Mouse (Mus musculus) small intestine, adult 2 months (tissue): Measurements from ENCODE around the gene Lsamp. TPM values are rescaled to one million over a fixed set of nuclear protein-coding genes. Genes with fewer than 3 reads are reported as not detected.

Source experiments
- H3K27ac ChIP-seq: fragments of 200-500 bp; 2 replicates; pipeline ENCODE4 v1.5.1; 2012; ENCODE audit warnings: low read depth, low read length, control low read depth, inconsistent platforms; ENCODE audit not compliant: insufficient read depth
- H3K27me3 ChIP-seq: fragments of 200-500 bp; 2 replicates; pipeline ENCODE4 v1.6.1; 2012; ENCODE audit warnings: mild to moderate bottlenecking, moderate library complexity, low read length, inconsistent platforms; ENCODE audit not compliant: control insufficient read depth, insufficient read depth
- H3K36me3 ChIP-seq: fragments of 200-500 bp; 2 replicates; pipeline ENCODE4 v1.6.1; 2012; ENCODE audit warnings: mild to moderate bottlenecking, low read length, control low read depth, inconsistent platforms; ENCODE audit not compliant: control insufficient read depth, insufficient read depth
- H3K4me1 ChIP-seq: fragments of 200-500 bp; 2 replicates; pipeline ENCODE4 v1.6.1; 2012; ENCODE audit warnings: low read length, inconsistent platforms, mixed read lengths; ENCODE audit not compliant: control insufficient read depth, insufficient read depth, insufficient read length
- H3K4me3 ChIP-seq: fragments of 200-500 bp; 2 replicates; pipeline ENCODE4 v1.5.1; 2012; ENCODE audit warnings: low read depth, mild to moderate bottlenecking, control low read depth, inconsistent platforms, low read length, moderate library complexity
- CTCF ChIP-seq: fragments of 200-500 bp; IDR thresholded peaks from 2 replicates; pipeline ENCODE4 v1.5.1; 2012; ENCODE audit warnings: low read depth, mild to moderate bottlenecking, control low read depth, inconsistent platforms, low read length, moderate library complexity, mixed read lengths; ENCODE audit not compliant: insufficient replicate concordance, insufficient read length; ENCODE audit errors: extremely low read depth
- POLR2A ChIP-seq: fragments of 200-500 bp; IDR thresholded peaks from 2 replicates; pipeline ENCODE4 v1.6.1; 2012; ENCODE audit warnings: low read depth, mild to moderate bottlenecking, control low read depth, inconsistent platforms, low read length, moderate library complexity
- WGBS: fragments of 180-500 bp; shearing (Covaris S2); methylation state at CpG from one replicate; pipeline ENCODE4 v1.1.7; 2018; 5-methylcytosine and 5-hydroxymethylcytosine counted together
- polyA plus RNA-seq: library from polyadenylated mRNA; depleted of rRNA; stranded (reverse); fragments of >200 nt; gene quantifications from 2 replicates; pipeline ENCODE4 v1.2.3, GENCODE M21; 2012

Lsamp gene
- polyA plus RNA-seq, 1 experiment: 0.08 TPM

DNA sequence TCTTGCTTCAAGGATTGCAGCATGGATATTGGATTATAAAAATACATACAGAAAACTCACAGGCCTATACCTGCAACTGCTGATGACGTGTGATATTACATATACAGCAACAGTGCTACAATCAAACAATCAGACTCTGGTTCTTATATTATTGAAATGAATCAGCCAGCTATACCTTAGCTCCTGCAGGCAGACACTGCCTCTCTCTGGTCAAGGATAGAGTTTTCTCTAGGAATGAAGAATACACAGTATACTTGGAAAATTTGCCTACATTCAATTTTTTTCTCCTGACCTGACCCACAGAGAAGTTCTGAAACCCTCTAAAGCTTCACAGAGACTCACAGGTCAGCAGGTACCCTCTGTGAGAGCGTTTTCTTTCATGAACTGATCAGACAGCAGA, 1105.9 kb downstream of the Lsamp start:
- 60% methylated on average over 2 of the region's 2 CpGs for WGBS
- H3K36me3 ChIP-seq: no peaks in the 10 kb centered on the region
- no peaks in the 10 kb centered on the region for H3K27me3 ChIP-seq
- TF ChIP-seq POLR2A: no peak
- TF ChIP-seq CTCF: no peak
- H3K4me3 ChIP-seq: no peak overlapping the region
- no peak overlapping the region for H3K27ac ChIP-seq
- no peaks in the 10 kb centered on the region for H3K4me1 ChIP-seq

DNA sequence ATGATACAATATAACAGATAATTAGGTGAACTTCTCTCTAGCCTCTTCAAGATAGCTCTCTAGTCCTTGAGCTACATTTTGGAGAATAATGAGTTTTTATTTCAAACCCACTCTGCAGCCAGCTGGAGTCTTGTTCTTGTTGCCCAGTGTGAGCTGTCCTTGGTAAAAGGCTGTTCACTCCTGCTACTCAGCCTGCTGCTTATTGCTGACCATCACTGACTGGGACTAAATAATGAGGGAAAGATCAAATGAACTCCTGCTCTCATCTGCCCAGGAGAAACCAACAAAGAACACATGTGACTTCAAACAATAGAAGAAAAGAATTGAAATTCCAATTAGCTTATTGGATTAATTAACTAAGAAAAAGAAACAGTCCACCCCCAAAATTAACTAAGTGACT, 1107.1 kb downstream of the Lsamp start:
- Histone ChIP-seq H3K27ac (no peak overlapping the region), H3K4me3 (no peak overlapping the region), H3K27me3 (no peaks in the 10 kb centered on the region), H3K36me3 (no peaks in the 10 kb centered on the region), H3K4me1 (no peaks in the 10 kb centered on the region)
- TF ChIP-seq CTCF (no peak), POLR2A (no peak)

DNA sequence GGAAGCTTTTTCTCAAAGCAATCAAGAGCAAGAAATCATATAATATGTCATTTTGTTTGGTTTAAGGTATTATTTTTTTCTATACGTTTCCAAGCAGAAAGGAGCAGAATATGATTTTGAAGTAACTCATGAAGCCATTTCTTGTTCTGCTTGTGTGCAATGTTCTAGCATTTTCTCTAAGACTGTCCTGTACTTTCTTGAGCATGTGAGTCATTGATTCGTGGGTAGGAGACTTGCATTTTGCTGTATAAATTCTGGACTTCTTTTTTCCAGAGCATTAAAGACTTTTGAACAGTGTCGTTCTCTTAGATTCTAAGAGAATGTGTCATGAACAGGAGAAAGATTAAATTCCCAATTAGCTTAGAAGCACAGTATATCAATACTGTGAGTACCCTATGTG, 1118.6 kb downstream of the Lsamp start:
- TF ChIP-seq CTCF: no peak
- no peak for TF ChIP-seq POLR2A
- Histone ChIP-seq H3K4me3 (no peak overlapping the region), H3K4me1 (no peaks in the 10 kb centered on the region), H3K27me3 (no peaks in the 10 kb centered on the region), H3K36me3 (no peaks in the 10 kb centered on the region), H3K27ac (no peak overlapping the region)
- 61% methylated on average over 3 of the region's 3 CpGs for WGBS

DNA sequence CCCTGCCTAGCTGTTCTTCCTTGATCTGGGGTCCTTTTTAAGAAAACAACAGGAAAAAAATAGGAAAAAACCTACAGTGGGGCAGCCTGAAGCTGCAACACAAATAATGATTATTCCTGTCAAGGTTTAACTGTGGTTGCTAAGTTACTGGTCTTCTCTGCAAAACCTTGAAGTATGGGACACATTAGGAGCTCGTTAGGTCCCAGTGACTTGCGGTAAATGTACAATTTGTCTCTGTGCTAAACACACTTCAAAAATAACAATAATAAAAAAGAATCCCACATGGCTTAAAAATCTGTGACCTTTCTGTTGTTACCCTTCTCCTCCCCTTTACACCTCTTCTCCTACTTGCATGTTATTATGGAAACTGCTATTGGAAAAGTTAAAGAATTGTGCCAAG, 1140.2 kb downstream of the Lsamp start:
- H3K27ac ChIP-seq: no peak overlapping the region
- no peaks in the 10 kb centered on the region for H3K27me3 ChIP-seq
- TF ChIP-seq CTCF: no peak
- TF ChIP-seq POLR2A: no peak
- 55% methylated on average over 2 of the region's 2 CpGs for WGBS
- H3K36me3 ChIP-seq: no peaks in the 10 kb centered on the region
- H3K4me1 ChIP-seq: no peaks in the 10 kb centered on the region
- no peak overlapping the region for H3K4me3 ChIP-seq

DNA sequence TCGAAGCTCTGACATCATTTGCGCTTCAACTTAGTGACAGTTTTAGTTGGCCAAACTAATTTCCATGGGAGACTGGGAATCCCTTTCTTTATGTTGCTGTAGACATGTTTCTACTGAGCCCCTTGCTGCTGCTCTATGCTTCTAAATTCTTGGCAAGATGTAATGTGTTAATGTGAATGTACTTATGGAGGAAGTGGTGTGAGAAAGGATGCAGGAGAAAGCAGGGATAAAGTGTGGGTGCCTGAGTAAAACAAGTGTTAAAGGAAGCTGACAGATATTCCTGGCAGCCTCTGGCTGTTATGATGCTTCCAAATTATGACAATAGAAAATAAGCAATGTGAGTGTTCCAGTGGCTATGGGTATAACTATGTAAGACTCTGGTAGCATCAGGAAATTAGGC, 1140.9 kb downstream of the Lsamp start:
- no peaks in the 10 kb centered on the region for H3K4me1 ChIP-seq
- 86% methylated on average over 2 of the region's 2 CpGs for WGBS

DNA sequence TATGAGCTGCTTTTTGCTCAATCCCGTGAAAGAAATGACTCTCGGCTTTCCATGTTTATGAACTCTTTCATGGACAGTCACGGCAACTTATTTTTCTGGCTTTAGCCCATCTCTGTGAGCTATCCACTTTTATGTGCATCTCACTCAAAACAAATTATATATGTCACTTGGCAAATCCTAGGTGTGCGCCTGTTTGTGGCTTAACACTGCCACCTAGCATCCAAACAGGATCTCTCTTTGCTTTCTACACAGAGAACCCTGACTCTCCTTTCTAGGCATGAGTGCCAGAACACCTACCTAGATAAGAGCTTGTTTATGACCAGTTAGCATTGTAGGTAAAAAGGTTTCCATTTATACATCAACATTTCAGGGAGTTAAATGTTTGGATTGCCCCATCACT, 1146.9 kb downstream of the Lsamp start:
- 61% methylated on average over 4 of the region's 4 CpGs for WGBS
- Histone ChIP-seq H3K27ac (no peak overlapping the region), H3K4me3 (no peak overlapping the region), H3K4me1 (no peaks in the 10 kb centered on the region), H3K36me3 (no peaks in the 10 kb centered on the region), H3K27me3 (no peaks in the 10 kb centered on the region)
- TF ChIP-seq CTCF (no peak), POLR2A (no peak)

More for the DNA sequence above, 1140.9 kb downstream of the Lsamp start:
- TF ChIP-seq CTCF: no peak
- TF ChIP-seq POLR2A: no peak
- H3K36me3 ChIP-seq: no peaks in the 10 kb centered on the region
- H3K27ac ChIP-seq: no peak overlapping the region
- H3K27me3 ChIP-seq: no peaks in the 10 kb centered on the region
- H3K4me3 ChIP-seq: no peak overlapping the region

DNA sequence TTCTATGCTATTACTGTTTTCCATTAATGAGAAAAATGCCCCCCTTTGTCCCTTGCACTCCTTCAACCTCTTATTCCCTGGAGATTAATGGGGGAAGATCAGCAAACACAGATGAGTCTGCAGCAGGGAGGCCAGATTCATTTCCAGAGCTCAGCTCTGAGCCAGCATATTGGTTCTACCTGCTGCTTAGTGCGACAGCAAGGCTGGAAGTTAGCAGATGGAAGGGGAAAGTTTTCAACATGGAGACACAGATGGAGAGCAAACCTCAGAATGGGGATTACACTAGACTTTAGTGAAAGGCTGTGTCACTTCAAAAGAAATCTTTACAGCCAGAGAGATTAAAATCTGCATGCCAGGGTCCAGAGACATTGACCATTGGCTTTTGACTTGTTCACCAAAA, 1188.7 kb downstream of the Lsamp start:
- Histone ChIP-seq H3K36me3 (no peaks in the 10 kb centered on the region), H3K27ac (no peak overlapping the region), H3K27me3 (no peaks in the 10 kb centered on the region), H3K4me3 (no peak overlapping the region), H3K4me1 (no peaks in the 10 kb centered on the region)
- TF ChIP-seq POLR2A (no peak), CTCF (no peak)
- WGBS: 93% methylated on average over 1 of the region's 1 CpGs

DNA sequence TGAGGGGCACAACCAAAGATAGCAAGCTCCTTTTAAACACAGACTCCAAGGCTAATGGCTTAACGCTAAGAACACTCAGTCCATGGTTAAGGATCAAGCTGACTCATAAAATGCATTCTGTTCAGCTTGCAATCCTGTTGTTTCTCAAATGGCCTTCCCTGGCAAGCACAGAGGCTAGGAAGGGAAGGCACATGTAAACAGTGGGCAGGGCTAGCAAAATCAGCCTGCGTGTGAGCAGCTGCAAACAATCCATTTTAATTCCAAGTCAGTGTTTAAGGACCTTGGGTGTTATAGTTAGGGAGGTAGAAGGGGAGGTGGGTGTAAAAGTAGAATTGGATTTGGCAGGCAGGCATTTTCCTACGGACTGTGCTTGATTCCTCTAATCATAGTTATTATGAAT, 1195.4 kb downstream of the Lsamp start:
- Histone ChIP-seq H3K4me1 (no peaks in the 10 kb centered on the region), H3K36me3 (no peaks in the 10 kb centered on the region), H3K4me3 (no peak overlapping the region), H3K27me3 (no peaks in the 10 kb centered on the region), H3K27ac (no peak overlapping the region)
- 46% methylated on average over 3 of the region's 3 CpGs for WGBS
- TF ChIP-seq CTCF (no peak), POLR2A (no peak)
